Mouse (Mus musculus) adrenal gland, adult (tissue): ENCODE data around the gene Itga7.
"Not testable (repeated sequence)": the region's sequence is repeated elsewhere in the genome, so short reads cannot be mapped to it uniquely, and the experiment has no call there.

ENCODE experiments used
- DNase-seq, 2 experiments: peaks; one replicate each; pipeline ENCODE4 v3.0.0; 2022 to 2023; ENCODE audit warnings: low spot score in 1 of 2; ENCODE audit not compliant: inconsistent age in 2 of 2

The Itga7 gene

DNA sequence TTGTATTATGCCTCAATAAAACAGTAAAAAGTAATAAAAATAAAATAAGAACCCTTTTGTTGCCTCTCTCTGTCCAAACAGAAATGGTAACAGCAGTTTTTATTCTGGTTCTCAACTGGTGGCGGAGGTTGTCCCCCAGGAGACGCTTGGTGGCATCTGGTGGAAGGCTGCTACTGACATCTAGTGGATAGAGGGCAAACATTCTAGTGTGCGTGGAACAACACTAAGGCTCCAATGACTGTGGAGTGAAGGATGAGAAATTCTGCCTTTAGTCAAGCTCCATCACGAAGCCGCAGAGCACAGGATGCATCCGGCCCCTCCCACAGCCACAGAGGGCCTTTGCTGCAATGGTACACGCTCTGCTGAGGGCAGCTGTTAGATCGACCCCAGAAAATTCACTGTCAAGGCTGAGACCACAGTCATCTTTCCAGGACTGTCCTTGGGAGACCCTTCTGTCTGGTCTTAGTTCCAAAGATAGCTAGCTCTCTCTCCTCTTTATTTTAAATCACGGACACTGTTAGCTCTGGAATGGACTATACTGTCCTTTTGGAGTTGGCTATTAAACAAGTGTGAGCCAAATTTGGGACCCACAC, 44.0 kb downstream of the Itga7 start:
- DNase-seq, result peak; percentile 48 to 76

DNA sequence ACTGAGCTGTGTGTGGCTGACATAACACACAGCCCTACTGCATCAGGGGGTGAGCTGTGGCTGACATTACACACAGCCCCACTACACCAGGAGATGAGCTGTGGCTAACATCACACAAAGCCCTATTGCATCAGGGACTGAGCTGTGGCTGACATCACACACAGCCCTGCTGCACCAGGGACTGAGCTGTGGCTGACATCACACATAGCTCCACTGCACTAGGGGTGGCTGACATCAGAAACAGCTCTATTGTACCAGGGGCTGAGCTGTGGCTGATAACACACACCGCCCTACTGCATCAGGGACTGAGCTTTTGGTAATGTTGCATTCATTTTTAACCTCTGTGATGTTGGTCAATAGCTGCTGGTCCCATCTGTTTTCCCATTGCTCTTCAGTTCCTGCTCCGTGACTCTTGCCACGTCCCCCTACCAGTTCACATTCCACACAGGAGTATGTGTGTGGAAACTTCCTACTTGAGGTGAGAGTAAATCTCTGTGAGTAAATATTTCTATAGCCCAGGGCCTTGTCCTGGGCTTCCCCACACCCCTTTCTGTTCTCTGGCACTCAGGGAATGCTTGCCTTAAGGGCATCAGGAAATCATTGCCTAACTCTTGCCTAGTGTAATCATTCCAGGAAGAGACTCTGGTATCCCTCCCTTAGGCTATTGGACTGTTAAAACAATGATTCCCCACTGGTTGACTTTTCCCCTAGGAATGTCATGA, 47.2 kb downstream of the Itga7 start:
- DNase-seq, result no peak

GRCm38 (mm10) chr10:128989131-128989530, 55.5 kb downstream of the Itga7 start, which contains the start of gene Olfr9:
Olfr9 (plus strand) TSS chr10:128989431.
- DNase-seq, result not testable (repeated sequence)

DNA sequence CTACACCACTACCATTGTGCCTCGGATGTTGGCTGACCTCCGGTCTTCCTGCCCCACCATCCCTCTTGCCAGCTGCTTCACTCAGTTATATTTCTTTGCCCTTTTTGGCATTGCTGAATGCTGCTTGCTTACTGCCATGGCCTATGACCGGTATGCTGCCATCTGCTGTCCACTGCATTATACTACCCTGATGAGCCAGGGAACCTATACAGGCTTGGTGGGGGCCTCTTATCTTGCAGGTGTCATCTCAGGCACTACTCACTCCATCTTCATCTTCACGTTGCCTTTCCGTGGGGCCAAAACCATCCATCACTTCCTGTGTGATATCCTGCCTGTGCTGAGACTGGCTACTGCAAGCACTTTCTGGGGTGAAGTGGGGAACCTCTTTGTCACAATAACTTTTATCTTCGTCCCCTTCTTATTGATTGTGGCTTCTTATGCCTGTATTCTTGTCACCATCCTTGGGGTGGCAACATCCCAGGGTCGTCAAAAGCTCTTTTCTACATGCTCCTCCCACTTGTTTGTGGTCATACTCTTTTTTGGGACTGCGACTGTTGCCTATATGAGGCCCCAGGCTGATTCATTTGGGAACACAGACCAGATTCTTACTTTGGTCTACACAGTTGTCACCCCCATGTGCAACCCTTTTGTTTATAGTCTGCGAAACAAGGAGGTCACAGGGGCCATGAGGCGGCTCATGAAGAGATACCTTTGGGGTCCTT, 56.7 kb downstream of the Itga7 start:
- DNase-seq, result not testable (repeated sequence)

GRCm38 (mm10) chr10:128990994-128991393, 57.4 kb downstream of the Itga7 start:
- DNase-seq, result no peak

DNA sequence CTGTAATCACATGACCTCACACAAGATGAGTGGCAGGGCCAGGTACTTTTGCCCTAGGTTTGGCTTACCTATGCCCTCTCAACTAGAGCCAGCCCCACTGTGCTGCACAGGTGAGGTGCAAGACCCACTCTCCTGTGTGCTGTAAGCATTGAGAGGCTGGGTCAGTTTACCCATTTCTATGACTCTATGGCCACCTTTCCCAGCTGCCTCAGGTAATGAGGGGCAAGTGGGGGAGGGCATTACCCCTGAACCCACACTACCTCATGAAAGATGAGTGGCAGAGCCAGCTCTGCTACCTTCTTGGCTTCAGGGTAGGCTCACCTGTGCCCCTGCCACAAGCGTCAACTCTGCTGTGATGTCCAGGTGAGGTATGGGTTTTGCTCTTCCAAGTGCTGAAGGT, 62.2 kb downstream of the Itga7 start:
- no peak for DNase-seq

- no peak for DNase-seq
Observed at GRCm38 (mm10) chr10:128996523-128997040, 63.0 kb downstream of the Itga7 start.

GRCm38 (mm10) chr10:129004032-129004920, 70.7 kb downstream of the Itga7 start:
- DNase-seq, result peak in 1 of 2 experiments; percentile 26
